Mouse (Mus musculus) heart, postnatal 0 days (tissue): ENCODE measurements around the gene Mettl6.

Experiments used
- CTCF ChIP-seq: IDR thresholded peaks from 2 replicates; pipeline ENCODE4 v1.5.1; 2016; ENCODE audit warnings: antibody characterized with exemption, control low read depth, low read depth
- EP300 ChIP-seq: IDR thresholded peaks from 2 replicates; pipeline ENCODE4 v1.6.1; 2016; ENCODE audit warnings: antibody characterized with exemption, low read depth

DNA sequence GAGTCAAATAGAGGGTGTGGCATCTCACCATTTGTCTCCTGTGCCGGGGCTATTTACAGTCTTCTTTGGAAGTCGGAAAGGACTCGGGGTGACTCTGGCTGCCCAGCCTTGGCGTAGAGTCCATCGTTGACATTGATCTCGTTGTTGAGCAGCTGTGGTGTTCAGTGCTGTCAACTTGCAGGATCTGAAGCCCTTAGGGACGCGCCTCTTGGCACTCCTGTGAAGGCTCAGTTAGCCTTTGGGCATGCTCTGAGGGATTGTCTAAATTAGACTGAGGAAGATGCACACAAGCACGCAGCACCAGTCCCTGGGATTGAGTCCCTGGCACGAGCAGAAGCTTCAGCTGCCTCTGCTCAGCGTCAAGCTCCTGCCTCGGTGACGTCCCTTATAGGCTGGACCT lies 8.6 kb upstream of the Mettl6 start:
- no peak for TF ChIP-seq EP300
- no peak for TF ChIP-seq CTCF
